8 mouse cellular contexts compared by ENCODE assay signal in genomic region chr19:37374941-37375754, GRCm38 (mm10). TPM values are rescaled to one million over a fixed set of nuclear protein-coding genes. Genes with fewer than 3 reads are reported as not detected.
DNase-seq lines count a peak whose midpoint lies in the region; ATAC-seq and TF ChIP-seq lines count a peak whose summit lies in the region.

No protein-coding gene starts in this region.

- H3K4me2 ChIP-seq in CH12.LX (ENCODE audit: insufficient read depth, low read depth, poor library complexity, severe bottlenecking): peak overlapping the region; percentile 93
- peak overlapping the region; percentile 62 for H3K4me2 ChIP-seq in embryonic facial prominence, embryonic 15.5 days (replicated peaks)
- peak overlapping the region; percentile 70 for H3K4me2 ChIP-seq in limb, embryonic 12.5 days

- H3K79me2 ChIP-seq in CH12.LX (replicated peaks; ENCODE audit: control insufficient read depth, extremely low read depth, insufficient read depth, poor library complexity, severe bottlenecking): peaks cover 39% of the 10 kb centered on the region

- no peak for TF ChIP-seq POLR2A in CH12.LX (IDR thresholded peaks at IDR 0.05; ENCODE audit: low read depth, low read length)
- TF ChIP-seq POLR2A in small intestine, adult 2 months (IDR thresholded peaks at IDR 0.05; ENCODE audit: low read depth, low read length): no peak

- no peak for ATAC-seq in embryonic facial prominence, embryonic 15.5 days (ENCODE audit: insufficient number of reproducible peaks, low FRiP score, low TSS enrichment, low read depth)
- no peak for ATAC-seq in limb, embryonic 12.5 days (ENCODE audit: insufficient number of reproducible peaks, insufficient read depth, low FRiP score, low TSS enrichment, low read depth)

- H3K36me3 ChIP-seq in heart, embryonic 10.5 days: 0 out of 2 replicates have a peak, but pooled peaks cover 3% of the 10 kb centered on the region
- peaks cover 0 to 5% of the 10 kb centered on the region in 2 experiments for H3K36me3 ChIP-seq in CH12.LX (replicated peaks in 1 of 2; ENCODE audit: control insufficient read depth in 1 of 2, insufficient read depth in 1 of 2, low read length in 1 of 2)
- H3K36me3 ChIP-seq in embryonic facial prominence, embryonic 15.5 days: no peaks in the 10 kb centered on the region
- H3K36me3 ChIP-seq in limb, embryonic 12.5 days: no peaks in the 10 kb centered on the region
- no peaks in the 10 kb centered on the region for H3K36me3 ChIP-seq in small intestine, adult 2 months (ENCODE audit: control insufficient read depth, insufficient read depth, low read length)

- peak; percentile 73 for DNase-seq in heart, embryonic 10.5 days (ENCODE audit: low spot score)
- no peak for DNase-seq in heart, postnatal 36 days
- peak; percentile 38 for DNase-seq in CH12.LX (ENCODE audit: extremely low read depth)
- DNase-seq in urinary bladder, postnatal 10 days (ENCODE audit: low spot score): no peak
- DNase-seq in thymus, postnatal 0 days (ENCODE audit: low spot score): no peak

- H3K9me3 ChIP-seq in heart, embryonic 10.5 days: no peaks in the 10 kb centered on the region
- no peaks in the 10 kb centered on the region for H3K9me3 ChIP-seq in CH12.LX (replicated peaks; ENCODE audit: low read length)
- no peaks in the 10 kb centered on the region for H3K9me3 ChIP-seq in embryonic facial prominence, embryonic 15.5 days (replicated peaks)
- H3K9me3 ChIP-seq in limb, embryonic 12.5 days: no peaks in the 10 kb centered on the region

- 20% methylated on average over 7 of the region's 7 CpGs for WGBS in heart, embryonic 10.5 days
- 21% methylated on average over 7 of the region's 7 CpGs for WGBS in embryonic facial prominence, embryonic 15.5 days
- WGBS in limb, embryonic 12.5 days: 24% methylated on average over 7 of the region's 7 CpGs
- WGBS in small intestine, adult 2 months: 14% methylated on average over 7 of the region's 7 CpGs

- no peak; the same call in none of the 2 replicates for TF ChIP-seq RAD21 in CH12.LX (IDR thresholded peaks at IDR 0.05; ENCODE audit: low read depth, low read length)

- peak in 1 of 2 experiments; percentile 47; a peak in 2 of 4 replicates for TF ChIP-seq CTCF in CH12.LX (conservative IDR thresholded peaks at IDR 0.05 in 1 of 2, IDR thresholded peaks at IDR 0.05 in 1 of 2; ENCODE audit: low read depth in 2 of 2, low read length in 2 of 2)
- TF ChIP-seq CTCF in small intestine, adult 2 months (IDR thresholded peaks at IDR 0.05; ENCODE audit: extremely low read depth, insufficient read length, insufficient replicate concordance, low read depth, low read length): no peak

- no peaks in the 10 kb centered on the region for H3K27me3 ChIP-seq in heart, embryonic 10.5 days (ENCODE audit: insufficient read depth, poor library complexity, severe bottlenecking)
- no peaks in the 10 kb centered on the region for H3K27me3 ChIP-seq in CH12.LX (replicated peaks)
- no peaks in the 10 kb centered on the region for H3K27me3 ChIP-seq in embryonic facial prominence, embryonic 15.5 days
- no peaks in the 10 kb centered on the region for H3K27me3 ChIP-seq in limb, embryonic 12.5 days
- H3K27me3 ChIP-seq in small intestine, adult 2 months (ENCODE audit: control insufficient read depth, insufficient read depth, low read length): no peaks in the 10 kb centered on the region

- peaks cover 8% of the 10 kb centered on the region for H3K4me1 ChIP-seq in heart, embryonic 10.5 days
- peaks cover under 1 to 14% of the 10 kb centered on the region in 2 experiments; a peak in 3 of 4 replicates for H3K4me1 ChIP-seq in CH12.LX (ENCODE audit: control insufficient read depth in 1 of 2, insufficient read depth in 2 of 2)
- H3K4me1 ChIP-seq in embryonic facial prominence, embryonic 15.5 days: peaks cover 14% of the 10 kb centered on the region; the same call in 1 of the 2 replicates
- peaks cover 21% of the 10 kb centered on the region for H3K4me1 ChIP-seq in limb, embryonic 12.5 days (replicated peaks)
- H3K4me1 ChIP-seq in small intestine, adult 2 months (ENCODE audit: control insufficient read depth, insufficient read depth, insufficient read length, low read length): no peaks in the 10 kb centered on the region

- in situ Hi-C loops in CH12.LX (cut with MboI; ENCODE audit: low pct_ligation_motif_present, low pct_unique_long_range_greater_than_20kb, low sequenced_read_pairs): no loop called here

- TF ChIP-seq EP300 in CH12.LX (IDR thresholded peaks at IDR 0.05; ENCODE audit: low read length): no peak

- intact Hi-C loops in heart, postnatal 36 days (cut with DNase I): no loop called here

- H3K27ac ChIP-seq in heart, embryonic 10.5 days: peak overlapping the region; percentile 98
- peak overlapping the region; percentile 67; the same call in 1 of the 2 replicates for H3K27ac ChIP-seq in CH12.LX (ENCODE audit: insufficient read depth, low read depth)
- H3K27ac ChIP-seq in embryonic facial prominence, embryonic 15.5 days (replicated peaks): peak overlapping the region; percentile 99
- H3K27ac ChIP-seq in limb, embryonic 12.5 days: peak overlapping the region; percentile 96
- peak overlapping the region; percentile 93 for H3K27ac ChIP-seq in small intestine, adult 2 months (ENCODE audit: insufficient read depth, low read depth, low read length)

- dilution Hi-C loops in CH12.LX (cut with MboI; ENCODE audit: extremely low pct_ligation_motif_present, extremely low pct_unique_long_range_greater_than_20kb, low sequenced_read_pairs): no loop called here

- H3K9ac ChIP-seq in CH12.LX (ENCODE audit: insufficient read depth, low read depth): peak overlapping the region; percentile 84
- peak overlapping the region; percentile 85 for H3K9ac ChIP-seq in embryonic facial prominence, embryonic 15.5 days
- H3K9ac ChIP-seq in limb, embryonic 12.5 days (replicated peaks): peak overlapping the region; percentile 81

- peak overlapping the region; percentile 98 for H3K4me3 ChIP-seq in heart, embryonic 10.5 days
- H3K4me3 ChIP-seq in CH12.LX (replicated peaks in 1 of 3; ENCODE audit: low read depth in 2 of 3, low read length in 2 of 3, poor library complexity in 1 of 3): peak overlapping the region; percentile 76 to 93 (median 93)
- H3K4me3 ChIP-seq in embryonic facial prominence, embryonic 15.5 days (replicated peaks): peak overlapping the region; percentile 92
- peak overlapping the region; percentile 86 for H3K4me3 ChIP-seq in limb, embryonic 12.5 days (replicated peaks)
- H3K4me3 ChIP-seq in small intestine, adult 2 months (ENCODE audit: low read depth, low read length): peak overlapping the region; percentile 97

TF ChIP-seq in CH12.LX, 34 proteins besides CTCF, POLR2A, EP300 and RAD21 (continues in another document):
- TF ChIP-seq POLR2AphosphoS2 (IDR thresholded peaks at IDR 0.05; ENCODE audit: low read depth, low read length): no peak
- TF ChIP-seq ZKSCAN1 (IDR thresholded peaks at IDR 0.05; ENCODE audit: borderline replicate concordance, low read depth, low read length): no peak
- TF ChIP-seq CHD2 (IDR thresholded peaks at IDR 0.05; ENCODE audit: low read length): no peak
- TF ChIP-seq HCFC1 (IDR thresholded peaks at IDR 0.05; ENCODE audit: low read depth, low read length): no peak
- peak; percentile 63; the same call in 1 of the 2 replicates for TF ChIP-seq MAX (IDR thresholded peaks at IDR 0.05; ENCODE audit: low read length)
- no peak for TF ChIP-seq ZC3H11A (IDR thresholded peaks at IDR 0.05; ENCODE audit: low read depth, low read length)
- no peak for TF ChIP-seq MAZ (IDR thresholded peaks at IDR 0.05; ENCODE audit: low read depth, low read length)
- TF ChIP-seq MAFK (IDR thresholded peaks at IDR 0.05; ENCODE audit: insufficient replicate concordance, low read length): no peak
- TF ChIP-seq NRF1 (IDR thresholded peaks at IDR 0.05; ENCODE audit: low read depth, low read length): no peak
- TF ChIP-seq JUN (IDR thresholded peaks at IDR 0.05; ENCODE audit: insufficient read depth, low read depth, low read length): no peak
- TF ChIP-seq UBTF (IDR thresholded peaks at IDR 0.05; ENCODE audit: low read depth, low read length): no peak
- no peak for TF ChIP-seq KAT2A (IDR thresholded peaks at IDR 0.05; ENCODE audit: insufficient replicate concordance, low read length)

RNA-seq across cellular contexts. Expression of gene Kif11, which starts 1.1 kb away (rescaled TPM):
- polyA plus RNA-seq in heart, embryonic 10.5 days (2016; fragmentation: Nextera tagmentation; extraction: Ambion mirVana): 54.7 and 56.8 TPM in 2 replicates
- total RNA-seq in heart, postnatal 36 days (2021): 1 to 10 TPM in 1 of 2 experiments, under 1 TPM in 1; 0.89 to 1.0 TPM
- total RNA-seq in CH12.LX (2012; rRNA removed) (61.7 and 66.1 TPM in 2 replicates), CH12.LX (2014; rRNA removed) (144 and 158 TPM in 2 replicates)
- polyA plus RNA-seq in CH12.LX (2012; ENCODE audit: insufficient read length, low read depth): 67.8 and 69.6 TPM in 2 replicates
- 42.0 and 42.4 TPM in 2 replicates for polyA plus RNA-seq in embryonic facial prominence, embryonic 15.5 days (2015; fragmentation: Nextera tagmentation; extraction: Ambion mirVana)
- 89.1 and 89.4 TPM in 2 replicates for polyA plus RNA-seq in limb, embryonic 12.5 days (2016; fragmentation: Nextera tagmentation; extraction: Ambion mirVana)
- polyA plus RNA-seq in small intestine, adult 2 months (2012; rRNA removed): 0.44 and 1.4 TPM in 2 replicates
- 66.5 and 76.9 TPM in 2 replicates for polyA plus RNA-seq in thymus, postnatal 0 days (2015; fragmentation: Nextera tagmentation; extraction: Ambion mirVana)

RNA-seq across cellular contexts. Expression of gene Ide, which starts 37.5 kb away (rescaled TPM):
- 49.9 and 63.3 TPM in 2 replicates for polyA plus RNA-seq in heart, embryonic 10.5 days (2016; fragmentation: Nextera tagmentation; extraction: Ambion mirVana)
- 10 to 100 TPM; 69.1 to 71.1 TPM for total RNA-seq in heart, postnatal 36 days (2021)
- 56.0 and 62.2 TPM in 2 replicates for total RNA-seq in CH12.LX (2012; rRNA removed)
- 74.4 and 79.5 TPM in 2 replicates for total RNA-seq in CH12.LX (2014; rRNA removed)
- 116 and 124 TPM in 2 replicates for polyA plus RNA-seq in CH12.LX (2012; ENCODE audit: insufficient read length, low read depth)
- polyA plus RNA-seq in embryonic facial prominence, embryonic 15.5 days (2015; fragmentation: Nextera tagmentation; extraction: Ambion mirVana): 49.5 and 58.6 TPM in 2 replicates
- 35.3 and 39.7 TPM in 2 replicates for polyA plus RNA-seq in limb, embryonic 12.5 days (2016; fragmentation: Nextera tagmentation; extraction: Ambion mirVana)
- polyA plus RNA-seq in small intestine, adult 2 months (2012; rRNA removed): 5.7 and 6.8 TPM in 2 replicates
- polyA plus RNA-seq in thymus, postnatal 0 days (2015; fragmentation: Nextera tagmentation; extraction: Ambion mirVana): 38.5 and 50.4 TPM in 2 replicates

RNA-seq across cellular contexts. Expression of gene Hhex, which starts 59.5 kb away (rescaled TPM):
- 10.6 and 26.5 TPM in 2 replicates for polyA plus RNA-seq in heart, embryonic 10.5 days (2016; fragmentation: Nextera tagmentation; extraction: Ambion mirVana)
- total RNA-seq in heart, postnatal 36 days (2021): 1 to 10 TPM; 3.3 to 4.4 TPM
- total RNA-seq in CH12.LX (2012; rRNA removed) (7.3 and 7.6 TPM in 2 replicates), CH12.LX (2014; rRNA removed) (9.1 and 11.0 TPM in 2 replicates)
- polyA plus RNA-seq in CH12.LX (2012; ENCODE audit: insufficient read length, low read depth): 40.2 and 42.0 TPM in 2 replicates
- polyA plus RNA-seq in embryonic facial prominence, embryonic 15.5 days (2015; fragmentation: Nextera tagmentation; extraction: Ambion mirVana): 8.9 and 9.7 TPM in 2 replicates
- 9.7 and 10.1 TPM in 2 replicates for polyA plus RNA-seq in limb, embryonic 12.5 days (2016; fragmentation: Nextera tagmentation; extraction: Ambion mirVana)
- 7.6 and 9.4 TPM in 2 replicates for polyA plus RNA-seq in small intestine, adult 2 months (2012; rRNA removed)
- 3.6 and 6.6 TPM in 2 replicates for polyA plus RNA-seq in thymus, postnatal 0 days (2015; fragmentation: Nextera tagmentation; extraction: Ambion mirVana)

Comparison
In these comparisons a context has a peak if more than half of its experiments do, and no peak if none do; other contexts are left out.
1. DNase-seq: peak in heart, embryonic 10.5 days (single experiment) and CH12.LX (single experiment); none in heart, postnatal 36 days (0 of 2), urinary bladder, postnatal 10 days (single experiment) and thymus, postnatal 0 days (single experiment).
2. RNA of gene Kif11, which starts 1.1 kb away (polyA plus RNA-seq): 89.1 to 89.4 TPM in limb, embryonic 12.5 days, 66.5 to 76.9 TPM in thymus, postnatal 0 days, 67.8 to 69.6 TPM in CH12.LX, 54.7 to 56.8 TPM in heart, embryonic 10.5 days and 42.0 to 42.4 TPM in embryonic facial prominence, embryonic 15.5 days; 0.44 to 1.4 TPM in small intestine, adult 2 months; every median in the first group is over 10 times any median in the second.
3. Peak in every context shown above with its lines, with median percentiles within 50 percentile points of each other: H3K27ac ChIP-seq, H3K4me3 ChIP-seq, H3K4me2 ChIP-seq and H3K9ac ChIP-seq.